Mouse (Mus musculus) C2C12 (cell line): ENCODE results near the gene Fcho1.

Experiments used
- CEBPB ChIP-seq: IDR thresholded peaks from one replicate; pipeline ENCODE4 v1.6.1; 2011; ENCODE audit warnings: low read depth, mild to moderate bottlenecking, control low read depth, moderate library complexity
- CTCF ChIP-seq: IDR thresholded peaks from one replicate; pipeline ENCODE4 v1.5.1; 2011; ENCODE audit not compliant: control insufficient read depth, insufficient read depth, insufficient read length
- MYOD1 ChIP-seq: IDR thresholded peaks from one replicate; pipeline ENCODE4 v1.6.1; 2011; ENCODE audit warnings: low read depth; ENCODE audit not compliant: control insufficient read depth, insufficient read length

DNA sequence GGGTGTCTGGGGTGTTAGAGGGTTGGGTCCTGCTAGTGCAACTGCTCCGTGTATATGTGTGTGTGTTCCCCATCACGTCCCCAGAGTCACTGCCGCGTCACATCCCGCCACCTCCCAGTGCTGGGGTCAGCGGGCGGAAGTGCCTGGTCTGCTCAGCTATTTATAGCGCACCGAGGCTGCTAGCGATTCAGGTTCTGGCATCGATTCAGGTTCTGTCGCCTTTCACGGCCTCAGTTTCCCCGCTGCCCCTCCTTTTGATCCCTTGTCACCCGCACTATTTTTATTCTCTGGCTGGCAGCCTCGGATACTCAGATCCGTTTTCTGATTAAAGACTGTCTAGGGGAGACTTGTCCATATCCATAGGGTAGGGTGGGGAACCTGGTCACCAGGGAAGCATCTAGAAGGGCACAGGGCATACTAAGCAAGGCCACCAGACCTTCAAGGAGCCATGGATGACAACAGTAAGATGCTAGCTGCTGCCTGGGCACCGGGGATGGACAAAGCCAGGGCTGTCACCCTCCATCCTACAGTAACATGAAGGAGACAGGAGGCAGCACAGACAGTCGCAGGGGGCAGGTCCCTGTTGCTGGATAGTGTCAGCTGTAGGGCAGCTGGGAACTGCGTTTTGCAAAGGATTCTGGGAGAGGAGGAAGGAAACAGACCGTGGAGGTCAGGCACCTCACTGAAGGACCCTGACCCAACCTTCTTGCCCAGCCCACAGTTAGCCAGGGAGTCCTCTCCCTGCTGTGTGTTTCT is 57.1 kb downstream of the Fcho1 start:
- TF ChIP-seq CTCF (no peak), CEBPB (no peak), MYOD1 (no peak)
